Mouse (Mus musculus) adrenal gland, postnatal 4 days (tissue): ENCODE results near the gene Lgalsl. TPM values are rescaled to one million over a fixed set of nuclear protein-coding genes. Genes with fewer than 3 reads are reported as not detected.

Source experiments
- DNase-seq, 2 experiments: peaks; one replicate each; pipeline ENCODE4 v3.0.0; 2021 to 2022; ENCODE audit warnings: low spot score in 2 of 2, mixed read lengths in 2 of 2
- total RNA-seq, 2 experiments: library from RNA; stranded (reverse); gene quantifications; 2 replicates each; pipeline ENCODE4 v1.2.3; 2021

Lgalsl gene
- total RNA-seq, 2 experiments from 2014 or later: 41.1 to 41.6 TPM

- DNase-seq: no peak
Observed at GRCm38 (mm10) chr11:20829056-20829686, 1.7 kb downstream of the Lgalsl start.

- DNase-seq: no peak
Observed at GRCm38 (mm10) chr11:20823961-20824360, 6.9 kb downstream of the Lgalsl start.

GRCm38 (mm10) chr11:20823301-20823700, 7.6 kb downstream of the Lgalsl start:
- DNase-seq: no peak

GRCm38 (mm10) chr11:20821351-20821750, 9.5 kb downstream of the Lgalsl start:
- DNase-seq: no peak

- DNase-seq: no peak
Observed at GRCm38 (mm10) chr11:20813901-20814523, 16.8 kb downstream of the Lgalsl start.

GRCm38 (mm10) chr11:20812153-20812887, 18.5 kb downstream of the Lgalsl start:
- no peak for DNase-seq

- DNase-seq: no peak
Observed at GRCm38 (mm10) chr11:20806659-20807058, 24.2 kb downstream of the Lgalsl start.

- no peak for DNase-seq
Observed at GRCm38 (mm10) chr11:20805604-20806249, 25.1 kb downstream of the Lgalsl start.

- DNase-seq: no peak
Observed at GRCm38 (mm10) chr11:20804416-20804815, 26.4 kb downstream of the Lgalsl start.

GRCm38 (mm10) chr11:20800277-20801092, 30.4 kb downstream of the Lgalsl start:
- DNase-seq: no peak

GRCm38 (mm10) chr11:20797841-20798240, 33.0 kb downstream of the Lgalsl start:
- no peak for DNase-seq

GRCm38 (mm10) chr11:20795466-20795865, 35.4 kb downstream of the Lgalsl start:
- DNase-seq: no peak

GRCm38 (mm10) chr11:20794913-20795254, 36.0 kb downstream of the Lgalsl start:
- DNase-seq: no peak

GRCm38 (mm10) chr11:20794196-20794912, 36.5 kb downstream of the Lgalsl start:
- DNase-seq: peak; percentile 53 to 72

- DNase-seq: no peak
Observed at GRCm38 (mm10) chr11:20793676-20794075, 37.2 kb downstream of the Lgalsl start.

GRCm38 (mm10) chr11:20792667-20793066, 38.2 kb downstream of the Lgalsl start:
- no peak for DNase-seq

GRCm38 (mm10) chr11:20791334-20791733, 39.5 kb downstream of the Lgalsl start:
- DNase-seq: no peak

GRCm38 (mm10) chr11:20789015-20789414, 41.8 kb downstream of the Lgalsl start:
- no peak for DNase-seq

GRCm38 (mm10) chr11:20788070-20788469, 42.8 kb downstream of the Lgalsl start:
- no peak for DNase-seq

GRCm38 (mm10) chr11:20786191-20786590, 44.7 kb downstream of the Lgalsl start:
- DNase-seq: no peak
